Mouse (Mus musculus): ENCODE data around the gene Rasip1. TPM values are rescaled to one million over a fixed set of nuclear protein-coding genes. Genes with fewer than 3 reads are reported as not detected.

Gene Rasip1
- total and polyA plus RNA-seq, 2 experiments from 2014 or later: 27.2 to 37.4 TPM

- DNase-seq (no peak), ATAC-seq (no peak)
- Histone ChIP-seq H3K27me3 (ENCODE audit: insufficient read depth, low read length) (no peaks in the 10 kb centered on the region), H3K4me2 (ENCODE audit: low read depth) (no peak overlapping the region), H3K4me1 (ENCODE audit: insufficient read depth) (no peaks in the 10 kb centered on the region), H3K36me3 (ENCODE audit: insufficient read depth) (peaks cover 15% of the 10 kb centered on the region; the same call in 1 of the 2 replicates), H3K9ac (no peak overlapping the region), H3K9me3 (ENCODE audit: low read length) (no peaks in the 10 kb centered on the region), H3K4me3 (ENCODE audit: low read depth, low read length) (no peak overlapping the region), H3K27ac (ENCODE audit: low read depth, low read length) (no peak overlapping the region)
- TF ChIP-seq CTCF (IDR thresholded peaks at IDR 0.05; ENCODE audit: low read depth): no peak
- WGBS: 92% methylated on average over 11 of the region's 11 CpGs
These were observed 7.8 kb downstream of the Rasip1 start for GRCm38 (mm10) chr7:45634946-45635681.

- ATAC-seq: no peak
- TF ChIP-seq CTCF (IDR thresholded peaks at IDR 0.05; ENCODE audit: low read depth): no peak
- peaks cover 15% of the 10 kb centered on the region; the same call in 1 of the 2 replicates for H3K36me3 ChIP-seq (ENCODE audit: insufficient read depth)
- no peak overlapping the region for H3K4me2 ChIP-seq (ENCODE audit: low read depth)
- no peak overlapping the region for H3K9ac ChIP-seq
- no peak for DNase-seq
- no peak overlapping the region for H3K4me3 ChIP-seq (ENCODE audit: low read depth, low read length)
- no peaks in the 10 kb centered on the region for H3K9me3 ChIP-seq (ENCODE audit: low read length)
- no peaks in the 10 kb centered on the region for H3K27me3 ChIP-seq (ENCODE audit: insufficient read depth, low read length)
- 83% methylated on average over 15 of the region's 15 CpGs for WGBS
- H3K4me1 ChIP-seq (ENCODE audit: insufficient read depth): no peaks in the 10 kb centered on the region
- H3K27ac ChIP-seq (ENCODE audit: low read depth, low read length): no peak overlapping the region
These were observed 8.7 kb downstream of the Rasip1 start for GRCm38 (mm10) chr7:45635711-45636688.

DNA sequence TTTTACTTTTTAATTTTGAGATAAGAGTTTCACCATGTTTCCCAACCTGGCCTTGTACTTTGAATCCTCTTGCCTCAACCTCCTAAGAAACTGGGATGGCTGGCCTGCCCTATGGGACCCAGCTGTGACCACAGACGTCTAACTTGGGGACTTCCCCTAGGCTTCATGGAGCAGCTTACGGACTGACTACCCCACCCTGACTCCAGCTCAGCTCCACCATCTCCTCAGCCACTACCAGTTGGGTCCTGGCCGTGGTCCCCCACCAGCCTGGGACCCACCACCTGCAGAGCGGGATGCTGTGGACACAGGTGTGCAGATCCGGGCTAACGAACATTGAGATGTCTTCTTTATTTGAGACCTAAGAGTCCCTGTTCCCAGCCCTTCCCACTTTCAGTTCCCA is 10.4 kb downstream of the Rasip1 start:
- Histone ChIP-seq H3K9ac (no peak overlapping the region), H3K4me3 (ENCODE audit: low read depth, low read length) (no peak overlapping the region), H3K36me3 (ENCODE audit: insufficient read depth) (peaks cover 15% of the 10 kb centered on the region; the same call in 1 of the 2 replicates), H3K4me1 (ENCODE audit: insufficient read depth) (peaks cover 4% of the 10 kb centered on the region; the same call in 1 of the 2 replicates), H3K27me3 (ENCODE audit: insufficient read depth, low read length) (no peaks in the 10 kb centered on the region), H3K4me2 (ENCODE audit: low read depth) (no peak overlapping the region), H3K9me3 (ENCODE audit: low read length) (no peaks in the 10 kb centered on the region), H3K27ac (ENCODE audit: low read depth, low read length) (no peak overlapping the region)
- no peak for ATAC-seq
- no peak for DNase-seq
- no peak for TF ChIP-seq CTCF (IDR thresholded peaks at IDR 0.05; ENCODE audit: low read depth)
- WGBS: 93% methylated on average over 6 of the region's 6 CpGs

DNA sequence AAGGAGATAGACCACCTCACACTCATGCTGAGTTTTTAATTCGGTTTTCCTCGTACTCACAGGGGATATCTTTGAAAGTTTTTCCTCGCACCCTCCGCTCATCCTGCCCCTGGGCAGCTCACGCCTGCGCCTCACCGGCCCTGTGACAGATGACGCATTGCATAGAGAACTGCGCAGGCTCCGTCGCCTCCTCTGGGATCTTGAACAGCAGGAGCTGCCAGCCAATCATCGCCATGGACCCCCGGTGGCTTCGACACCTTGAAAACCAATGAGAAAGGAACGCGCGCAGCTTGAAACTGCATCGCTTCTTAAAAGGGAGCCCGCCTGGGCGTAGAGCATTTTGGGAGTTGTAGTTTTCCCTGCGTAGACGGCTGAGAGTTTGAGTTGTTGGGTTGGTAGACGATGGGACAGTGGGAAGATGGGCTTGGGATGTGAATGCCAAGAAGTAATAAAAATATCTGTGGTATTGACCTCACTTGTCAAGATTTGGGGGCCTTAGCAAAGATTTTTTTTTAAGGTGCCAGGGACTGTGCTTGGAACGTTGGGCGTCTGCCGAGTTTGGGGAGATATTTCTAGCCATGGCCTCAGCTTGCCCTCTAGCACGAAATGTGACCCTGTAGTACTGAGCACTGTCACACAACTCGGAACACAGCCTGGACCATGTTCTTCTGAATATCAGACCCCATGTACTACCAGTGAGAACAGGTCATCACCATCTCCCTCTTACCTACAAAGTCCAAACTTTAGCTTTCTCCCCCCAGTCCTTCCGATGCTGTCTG is 11.5 kb downstream of the Rasip1 start:
- peak; percentile 92 for ATAC-seq
- peaks cover 11% of the 10 kb centered on the region; the same call in 1 of the 2 replicates for H3K36me3 ChIP-seq (ENCODE audit: insufficient read depth)
- TF ChIP-seq CTCF (IDR thresholded peaks at IDR 0.05; ENCODE audit: low read depth): no peak
- peak overlapping the region; percentile 53 for H3K4me2 ChIP-seq (ENCODE audit: low read depth)
- H3K27me3 ChIP-seq (ENCODE audit: insufficient read depth, low read length): no peaks in the 10 kb centered on the region
- DNase-seq: peak; percentile 99
- peak overlapping the region; percentile 26; the same call in 1 of the 2 replicates for H3K9ac ChIP-seq
- WGBS: 21% methylated on average over 29 of the region's 29 CpGs
- peaks cover 8% of the 10 kb centered on the region; the same call in 1 of the 2 replicates for H3K4me1 ChIP-seq (ENCODE audit: insufficient read depth)
- H3K27ac ChIP-seq (ENCODE audit: low read depth, low read length): peak overlapping the region; percentile 36; the same call in 1 of the 2 replicates
- no peaks in the 10 kb centered on the region for H3K9me3 ChIP-seq (ENCODE audit: low read length)
- peak overlapping the region; percentile 32 for H3K4me3 ChIP-seq (ENCODE audit: low read depth, low read length)

DNA sequence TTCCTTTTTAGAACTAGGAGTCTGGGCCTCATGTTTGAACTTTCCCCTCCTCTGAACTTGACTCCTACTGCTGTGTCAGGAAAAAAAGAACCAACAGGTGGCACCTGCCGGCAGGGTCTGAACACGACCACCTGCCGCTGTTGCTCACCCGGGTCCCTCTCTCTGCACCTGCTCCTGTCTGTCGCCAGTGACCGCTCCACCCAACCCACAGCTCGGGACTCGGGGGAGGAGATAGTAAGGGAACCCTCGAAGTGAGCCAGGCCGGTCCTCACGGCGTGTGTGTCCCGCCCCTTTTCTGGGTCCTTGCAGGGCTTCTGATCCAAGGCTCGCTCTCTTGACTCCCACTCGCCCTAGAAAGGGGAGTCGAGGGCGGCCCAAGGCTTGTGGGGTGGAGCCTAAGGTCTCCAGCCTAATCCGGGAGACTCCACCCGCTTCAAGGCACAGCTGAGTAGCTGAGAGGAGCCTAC is 12.3 kb downstream of the Rasip1 start, which contains the start of gene Mamstr:
Mamstr (plus strand) TSS at position 417 of the 467 bp plus-strand sequence.
- H3K9ac ChIP-seq: no peak within 1 kb of the TSS
- H3K36me3 ChIP-seq (ENCODE audit: insufficient read depth): peaks cover 10% of the 10 kb centered on the region; the same call in 1 of the 2 replicates
- ATAC-seq (no peak), DNase-seq (no peak)
- no peaks in the 10 kb centered on the region for H3K9me3 ChIP-seq (ENCODE audit: low read length)
- H3K27ac ChIP-seq (ENCODE audit: low read depth, low read length): no peak within 1 kb of the TSS; the same call in 1 of the 2 replicates
- no peak within 1 kb of the TSS for H3K4me3 ChIP-seq (ENCODE audit: low read depth, low read length)
- 29% methylated on average over 19 of the region's 19 CpGs for WGBS
- H3K4me1 ChIP-seq (ENCODE audit: insufficient read depth): peaks cover 13% of the 10 kb centered on the region; the same call in 1 of the 2 replicates
- H3K27me3 ChIP-seq (ENCODE audit: insufficient read depth, low read length): no peaks in the 10 kb centered on the region
- H3K4me2 ChIP-seq (ENCODE audit: low read depth): no peak within 1 kb of the TSS
- TF ChIP-seq CTCF (IDR thresholded peaks at IDR 0.05; ENCODE audit: low read depth): no peak

All from forebrain, postnatal 0 days (tissue).